Mouse (Mus musculus) frontal cortex, postnatal 25 days (tissue): ENCODE data around the gene Fbxw21.

Source experiments
- DNase-seq, 2 experiments: peaks; one replicate each; pipeline ENCODE4 v3.0.0; 2022; ENCODE audit warnings: low spot score in 2 of 2

Gene Fbxw21

DNA sequence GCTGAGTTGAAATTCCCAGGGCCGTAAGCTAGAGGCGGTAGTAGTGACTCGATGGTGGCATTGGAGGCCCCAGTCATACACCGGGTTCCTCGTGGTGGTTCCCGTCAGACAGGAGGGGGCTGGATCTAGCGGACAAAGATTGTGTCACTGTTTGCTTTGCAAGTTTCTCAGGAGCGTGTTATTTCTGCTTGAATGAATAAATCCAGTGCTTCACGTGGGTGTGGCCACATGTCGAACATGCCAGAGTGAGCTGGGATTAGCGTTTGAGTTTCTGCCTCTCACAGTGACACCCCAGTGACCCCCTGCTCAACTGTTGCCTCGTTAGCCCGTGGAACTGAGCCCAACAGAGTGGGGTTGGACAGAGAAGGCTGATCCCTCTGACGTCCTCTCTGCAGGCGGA, 71.4 kb downstream of the Fbxw21 start:
- no peak for DNase-seq
